Mouse (Mus musculus) liver, embryonic 14.5 days (tissue): Measurements from ENCODE around the gene Thbd.

Experiments
- CTCF ChIP-seq: IDR thresholded peaks from 2 replicates; pipeline ENCODE4 v1.5.1; 2016; ENCODE audit warnings: antibody characterized with exemption, low read depth, control low read depth
- EP300 ChIP-seq: IDR thresholded peaks from 2 replicates; pipeline ENCODE4 v1.6.1; 2016; ENCODE audit warnings: antibody characterized with exemption, low read depth

GRCm38 (mm10) chr2:148439691-148440276, 31.8 kb upstream of the Thbd start:
- TF ChIP-seq EP300, result no peak
- no peak for TF ChIP-seq CTCF
